Mouse (Mus musculus) lung, adult 2 months (tissue): ENCODE data around the gene Kcnh2. TPM values are rescaled to one million over a fixed set of nuclear protein-coding genes. Genes with fewer than 3 reads are reported as not detected.

Experiments
- DNase-seq: peaks from one replicate; pipeline ENCODE4 v3.0.0; 2022
- H3K4me1 ChIP-seq: fragments of 200-500 bp; 2 replicates; pipeline ENCODE4 v1.6.1; 2011; ENCODE audit warnings: low read length; ENCODE audit not compliant: control insufficient read depth, insufficient read depth
- H3K4me3 ChIP-seq: fragments of 200-500 bp; replicated peaks from 2 replicates; pipeline ENCODE3; 2011; ENCODE audit warnings: low read depth, mild to moderate bottlenecking, control low read depth, low read length; ENCODE audit errors: extremely low read depth
- CTCF ChIP-seq: fragments of 200-500 bp; IDR thresholded peaks from 2 replicates; pipeline ENCODE4 v1.5.1; 2011; ENCODE audit warnings: mild to moderate bottlenecking, low read length, control low read depth; ENCODE audit not compliant: insufficient read depth
- POLR2A ChIP-seq: fragments of 200-500 bp; IDR thresholded peaks from 2 replicates; pipeline ENCODE4 v1.6.1; 2011; ENCODE audit warnings: low read depth, mild to moderate bottlenecking, control low read depth, low read length, borderline replicate concordance; ENCODE audit errors: extremely low read depth
- WGBS: fragments of 180-500 bp; shearing (Covaris S2); methylation state at CpG from one replicate; pipeline ENCODE4 v1.1.7; 2018; 5-methylcytosine and 5-hydroxymethylcytosine counted together
- polyA plus RNA-seq: library from polyadenylated mRNA; depleted of rRNA; stranded (reverse); fragments of >200 nt; gene quantifications from 2 replicates; pipeline ENCODE4 v1.2.3, GENCODE M21; 2012

Gene Kcnh2
- polyA plus RNA-seq, 1 experiment = 29.5 TPM

DNA sequence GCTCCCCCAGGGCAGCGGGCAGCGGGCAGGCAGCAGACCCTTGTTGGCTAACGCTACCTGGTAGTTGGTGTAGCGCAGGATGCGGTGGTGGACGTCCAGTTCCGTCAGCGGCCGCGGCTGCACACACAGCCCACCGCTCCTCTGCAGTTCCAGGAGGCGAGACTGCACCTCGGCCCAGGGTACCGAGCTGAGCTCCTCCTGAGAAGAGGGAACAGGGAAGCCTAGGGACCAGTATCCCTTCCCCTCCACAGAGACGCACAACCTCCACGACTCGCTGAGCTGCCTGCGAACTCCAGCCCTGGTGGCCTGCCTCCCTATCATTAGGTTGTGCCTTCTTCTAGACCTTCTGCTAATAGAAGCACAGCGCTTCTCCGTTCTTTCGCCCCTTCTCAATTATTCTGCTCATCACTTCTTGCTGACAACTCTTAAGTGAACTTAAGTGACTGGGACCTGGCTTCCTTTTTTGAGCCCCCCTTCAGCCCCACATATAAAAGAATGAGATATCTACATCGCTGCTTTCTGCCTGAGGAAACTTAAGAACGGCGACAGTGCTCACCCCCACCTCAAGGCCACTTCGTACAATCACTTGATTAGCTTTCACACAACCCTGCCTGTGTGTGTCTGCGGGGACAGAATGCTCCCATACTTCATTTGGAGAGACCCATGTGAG, 37.0 kb upstream of the Kcnh2 start:
- TF ChIP-seq POLR2A (no peak), CTCF (no peak)
- no peak for DNase-seq
- WGBS = 31% methylated on average over 26 of the region's 26 CpGs
- peak overlapping the region; percentile 43 for H3K4me3 ChIP-seq
- peaks cover 19% of the 10 kb centered on the region for H3K4me1 ChIP-seq

DNA sequence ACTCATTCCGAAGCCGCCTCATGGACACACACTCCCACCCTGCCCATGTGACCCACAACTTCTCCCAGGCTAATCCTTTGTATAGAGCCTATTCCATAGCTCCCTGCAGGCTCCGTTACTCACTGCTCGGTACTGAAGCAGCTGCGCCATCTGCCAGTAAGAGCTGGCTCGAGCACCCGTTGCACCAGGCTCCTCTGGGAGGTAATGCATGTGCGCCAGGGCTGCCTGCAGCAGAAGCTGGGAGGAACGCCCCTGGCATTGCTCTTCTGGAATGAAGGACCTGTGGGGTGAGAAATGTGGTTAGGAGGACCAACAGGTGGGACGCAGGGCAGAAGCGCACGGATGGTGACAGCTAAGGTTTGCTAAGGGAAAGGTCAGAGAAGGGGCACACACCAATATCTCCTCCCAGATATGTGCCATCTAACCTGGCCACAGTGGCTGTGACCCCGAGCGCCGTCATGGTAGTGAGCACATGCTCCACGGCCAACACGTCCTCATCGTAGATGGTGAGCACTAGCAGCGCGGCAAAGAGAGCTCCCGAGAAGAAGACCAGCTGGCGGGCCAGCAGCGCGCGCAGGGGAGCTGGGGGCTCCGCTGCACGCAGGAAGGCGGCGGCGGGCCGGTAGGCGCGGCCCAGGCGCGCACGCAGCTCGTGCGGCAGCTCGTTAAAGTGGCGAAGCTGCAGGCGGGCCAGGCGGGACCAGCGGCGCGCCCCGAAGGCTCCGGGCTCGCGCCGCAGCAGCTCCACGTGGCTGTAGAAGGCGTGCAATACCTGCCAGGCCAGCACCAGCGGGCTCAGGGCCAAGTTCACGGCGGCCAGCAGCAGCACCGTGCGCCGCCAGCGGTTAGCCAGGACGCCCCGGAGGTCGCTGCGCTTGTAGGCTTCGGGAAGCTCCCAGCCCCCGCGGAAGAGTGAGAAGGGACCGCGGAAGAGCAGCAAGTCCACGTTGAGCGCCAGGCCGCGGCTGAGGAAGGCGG, 36.1 kb upstream of the Kcnh2 start:
- Histone ChIP-seq H3K4me3 (peak overlapping the region; percentile 43), H3K4me1 (peaks cover 23% of the 10 kb centered on the region)
- peak; percentile 58 for DNase-seq
- 2% methylated on average over 73 of the region's 73 CpGs for WGBS
- TF ChIP-seq CTCF (no peak), POLR2A (no peak)

DNA sequence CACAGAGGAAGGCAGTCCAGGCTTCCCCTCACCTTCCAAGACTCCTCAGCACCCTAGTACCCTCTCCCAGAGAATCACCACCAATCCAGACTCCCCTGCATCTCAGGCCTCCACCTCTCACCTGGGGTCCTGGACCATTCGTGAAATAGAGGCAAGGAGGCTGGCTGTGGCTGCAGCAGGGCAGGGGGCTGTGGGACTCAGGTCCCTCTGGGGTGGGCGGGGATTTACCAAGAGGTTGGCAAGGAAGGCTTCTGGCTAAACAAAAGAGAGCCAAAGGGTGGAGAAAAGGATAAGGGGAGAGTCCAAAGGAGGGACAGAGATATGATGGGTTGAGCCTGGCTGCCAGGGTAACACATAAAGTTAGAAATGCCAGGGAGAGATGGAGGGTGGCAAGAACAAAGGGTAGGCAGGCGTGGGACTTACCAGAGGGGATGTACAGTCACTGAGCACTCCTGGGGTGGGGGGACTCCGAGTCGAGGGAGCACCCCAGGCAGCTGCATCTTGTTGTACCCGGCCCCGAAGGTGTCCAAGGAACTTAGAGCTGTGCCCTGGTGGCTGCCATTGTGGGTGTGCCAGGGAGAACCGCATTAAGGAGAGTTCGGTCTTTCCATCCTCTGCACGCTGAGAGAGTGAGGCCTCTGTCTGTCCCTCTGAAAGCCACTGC, 34.6 kb upstream of the Kcnh2 start:
- TF ChIP-seq CTCF (no peak), POLR2A (no peak)
- H3K4me1 ChIP-seq = peaks cover 23% of the 10 kb centered on the region
- 86% methylated on average over 10 of the region's 10 CpGs for WGBS
- DNase-seq = no peak
- H3K4me3 ChIP-seq = no peak overlapping the region

DNA sequence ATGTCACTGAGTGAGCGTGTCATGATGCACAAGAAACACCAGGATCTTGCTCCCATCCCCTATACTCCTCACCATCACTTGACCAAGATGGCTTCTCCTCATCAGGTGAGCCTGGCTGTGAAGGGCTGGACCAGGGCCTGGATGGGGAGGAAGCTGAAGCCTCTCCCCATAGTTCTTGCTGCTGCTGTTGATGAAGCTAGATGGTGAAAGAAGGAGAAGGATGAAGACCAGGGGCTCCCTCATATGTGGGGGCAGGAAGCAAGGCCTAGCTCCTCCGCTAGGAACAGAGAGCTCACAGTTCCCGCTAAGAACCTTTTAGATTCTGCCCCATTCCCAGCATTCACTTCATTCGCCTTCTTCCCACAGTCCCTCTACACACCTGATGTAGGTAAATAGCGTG, 34.0 kb upstream of the Kcnh2 start:
- TF ChIP-seq CTCF (no peak), POLR2A (no peak)
- WGBS = 95% methylated on average over 5 of the region's 5 CpGs
- Histone ChIP-seq H3K4me3 (no peak overlapping the region), H3K4me1 (peaks cover 23% of the 10 kb centered on the region)
- no peak for DNase-seq

DNA sequence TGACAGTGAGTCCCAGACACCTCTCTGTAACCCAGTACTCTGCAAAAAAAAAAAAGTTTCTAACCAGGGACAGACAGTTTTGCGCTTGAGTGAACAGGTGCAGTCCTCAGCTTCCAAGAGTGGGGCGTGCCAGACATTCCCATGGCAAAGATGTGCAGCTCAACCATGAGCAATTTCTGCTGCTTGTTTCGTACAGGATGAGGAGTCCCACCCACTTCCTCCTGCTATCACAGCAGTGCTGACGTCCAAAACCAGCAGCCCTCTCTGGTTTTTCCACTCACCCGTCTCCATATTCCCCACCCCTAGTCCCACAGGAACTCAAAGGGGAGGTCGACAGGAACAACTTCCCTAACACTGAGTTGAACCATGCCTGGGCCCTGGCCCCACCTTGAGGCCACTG, 33.0 kb upstream of the Kcnh2 start:
- no peak for TF ChIP-seq POLR2A
- no peak for TF ChIP-seq CTCF
- no peak for DNase-seq
- 41% methylated on average over 6 of the region's 6 CpGs for WGBS
- Histone ChIP-seq H3K4me1 (peaks cover 23% of the 10 kb centered on the region), H3K4me3 (no peak overlapping the region)

DNA sequence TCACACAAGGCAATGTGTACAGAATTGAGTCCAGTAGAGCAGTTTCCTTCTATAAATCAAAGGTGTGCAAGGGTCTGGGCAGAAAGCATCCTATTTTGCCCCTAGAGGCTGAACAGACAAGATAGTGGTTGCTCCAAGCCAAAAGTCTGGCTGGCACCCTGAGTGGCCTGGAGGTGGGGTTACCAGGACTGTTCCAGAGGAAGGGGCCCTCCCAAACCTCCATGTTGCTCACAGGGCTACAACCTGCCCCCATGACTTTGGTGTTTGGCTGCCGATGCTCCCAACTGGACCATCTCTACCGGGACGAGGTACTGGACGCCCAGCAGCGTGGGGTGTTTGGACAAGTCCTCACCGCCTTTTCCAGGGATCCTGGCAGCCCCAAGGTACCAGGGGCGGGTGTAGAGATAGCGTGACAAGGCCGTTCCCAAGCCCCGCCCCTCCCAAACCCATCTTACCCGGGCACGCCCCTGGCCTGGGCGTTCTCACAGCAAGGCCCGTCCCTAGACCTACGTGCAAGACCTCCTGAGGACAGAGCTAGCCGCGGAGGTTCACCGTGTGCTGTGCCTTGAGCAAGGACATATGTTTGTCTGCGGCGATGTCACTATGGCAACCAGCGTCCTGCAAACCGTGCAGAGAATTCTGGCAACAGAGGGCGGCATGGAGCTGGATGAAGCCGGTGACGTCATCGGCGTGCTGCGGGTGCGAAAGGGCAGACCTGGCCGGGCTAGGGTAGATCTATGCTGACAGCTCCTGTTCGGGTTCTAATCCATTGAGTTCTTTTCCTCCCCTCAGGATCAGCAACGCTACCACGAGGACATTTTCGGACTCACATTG, 31.8 kb upstream of the Kcnh2 start:
- Histone ChIP-seq H3K4me3 (peak overlapping the region; percentile 80), H3K4me1 (peaks cover 21% of the 10 kb centered on the region)
- 6% methylated on average over 34 of the region's 34 CpGs for WGBS
- DNase-seq = peak; percentile 87
- TF ChIP-seq CTCF (peak; percentile 15; the same call in 1 of the 2 replicates), POLR2A (peak; percentile 31; the same call in 1 of the 2 replicates)

DNA sequence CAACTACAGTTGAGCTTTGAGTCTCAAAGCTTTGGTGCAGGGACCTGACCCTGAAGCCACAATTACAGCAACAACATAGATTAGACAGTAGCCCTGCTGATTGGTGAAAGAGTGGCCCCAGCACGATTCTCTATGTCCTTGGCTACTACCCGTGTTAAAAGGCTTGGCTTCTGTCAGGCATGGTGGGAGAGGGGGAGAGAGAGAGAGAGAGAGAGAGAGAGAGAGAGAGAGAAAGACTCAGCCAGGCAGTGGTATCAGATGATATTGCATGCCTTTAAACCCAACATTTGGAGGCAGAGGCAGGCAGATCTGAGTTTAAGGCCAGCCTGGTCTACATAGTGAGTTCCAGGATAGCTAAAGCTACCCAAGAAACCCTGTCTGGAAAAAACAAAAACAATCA, 30.6 kb upstream of the Kcnh2 start:
- 78% methylated on average over 2 of the region's 2 CpGs for WGBS
- no peak for DNase-seq
- H3K4me1 ChIP-seq = peaks cover 14% of the 10 kb centered on the region
- TF ChIP-seq CTCF = no peak
- TF ChIP-seq POLR2A = no peak
- no peak overlapping the region for H3K4me3 ChIP-seq

DNA sequence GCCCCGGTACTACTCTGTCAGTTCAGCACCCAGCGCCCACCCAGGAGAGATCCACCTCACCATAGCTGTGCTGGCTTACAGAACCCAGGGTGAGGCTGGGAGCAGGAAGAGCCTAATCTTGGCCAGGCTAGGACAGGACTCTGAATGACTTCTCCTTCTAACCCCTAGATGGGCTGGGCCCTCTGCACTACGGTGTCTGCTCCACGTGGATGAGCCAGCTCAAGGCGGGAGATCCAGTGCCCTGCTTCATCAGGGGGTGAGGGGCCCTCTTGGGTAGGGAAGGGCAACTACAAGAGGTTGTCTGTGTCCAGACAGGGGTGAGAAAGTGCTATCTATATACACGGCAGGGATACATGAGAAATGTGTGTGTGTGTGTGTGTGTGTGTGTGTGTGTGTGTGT, 30.1 kb upstream of the Kcnh2 start:
- H3K4me3 ChIP-seq = no peak overlapping the region
- peaks cover 14% of the 10 kb centered on the region for H3K4me1 ChIP-seq
- TF ChIP-seq CTCF = no peak
- no peak for TF ChIP-seq POLR2A
- DNase-seq = no peak
- 70% methylated on average over 6 of the region's 6 CpGs for WGBS
